Mouse (Mus musculus): Measurements from ENCODE around the gene Ubc. TPM values are rescaled to one million over a fixed set of nuclear protein-coding genes. Genes with fewer than 3 reads are reported as not detected.

Ubc gene
- polyA plus RNA-seq, 1 experiment from 2014 or later: 1,417 TPM

DNA sequence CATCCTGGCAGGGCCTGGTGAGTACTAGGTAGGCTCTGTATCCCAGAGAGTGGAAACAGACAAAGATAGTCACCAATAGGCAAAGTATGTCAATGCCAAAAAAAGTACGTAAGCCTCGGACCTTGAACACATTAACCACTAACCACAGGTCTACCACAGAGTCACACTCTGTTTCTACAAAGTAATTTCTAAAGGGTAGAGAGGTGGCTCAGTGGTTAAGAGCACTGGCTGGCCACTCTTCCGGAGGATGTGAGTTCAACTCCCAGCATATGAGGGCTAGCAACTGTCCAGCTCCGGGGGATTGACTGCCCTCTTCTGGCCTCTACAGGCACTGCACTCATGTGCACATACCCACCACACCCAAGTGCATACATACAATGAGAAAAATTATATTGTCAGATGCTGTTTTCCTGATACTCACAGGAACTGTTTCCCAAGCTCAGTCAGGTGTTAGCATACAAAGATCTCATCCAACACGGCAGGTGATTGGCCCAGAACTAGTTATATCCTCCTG is 37.2 kb downstream of the Ubc start:
- Histone ChIP-seq H3K4me1 (replicated peaks) (no peaks in the 10 kb centered on the region), H3K9me3 (no peaks in the 10 kb centered on the region), H3K27me3 (no peaks in the 10 kb centered on the region), H3K36me3 (no peaks in the 10 kb centered on the region), H3K9ac (no peak overlapping the region), H3K4me3 (no peak overlapping the region), H3K4me2 (no peak overlapping the region), H3K27ac (replicated peaks) (no peak overlapping the region)
- WGBS: 96% methylated on average over 5 of the region's 5 CpGs
- no peak for ATAC-seq (ENCODE audit: low FRiP score, low read depth)

DNA sequence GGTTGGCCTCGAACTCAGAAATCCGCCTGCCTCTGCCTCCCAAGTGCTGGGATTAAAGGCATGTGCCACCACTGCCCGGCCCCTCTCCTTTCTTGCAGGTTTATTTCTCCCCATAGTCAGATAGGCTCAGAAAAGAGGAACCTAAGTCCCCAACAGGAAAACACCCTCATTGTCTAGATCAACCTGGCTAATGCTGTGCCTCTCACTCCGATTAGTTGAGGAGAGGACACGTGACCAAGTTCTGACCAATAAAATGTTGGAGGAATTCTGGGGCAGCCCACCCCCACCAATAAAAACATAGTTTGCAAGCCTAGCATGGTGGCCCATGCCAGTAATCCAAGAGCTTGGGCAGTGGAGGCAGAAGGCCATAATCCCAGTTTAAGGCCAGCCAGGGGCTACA is 38.1 kb downstream of the Ubc start:
- Histone ChIP-seq H3K4me1 (replicated peaks) (no peaks in the 10 kb centered on the region), H3K27me3 (no peaks in the 10 kb centered on the region), H3K27ac (replicated peaks) (no peak overlapping the region), H3K9me3 (no peaks in the 10 kb centered on the region), H3K9ac (no peak overlapping the region), H3K36me3 (no peaks in the 10 kb centered on the region), H3K4me2 (no peak overlapping the region), H3K4me3 (no peak overlapping the region)
- no peak for ATAC-seq (ENCODE audit: low FRiP score, low read depth)
- 94% methylated on average over 5 of the region's 5 CpGs for WGBS

DNA sequence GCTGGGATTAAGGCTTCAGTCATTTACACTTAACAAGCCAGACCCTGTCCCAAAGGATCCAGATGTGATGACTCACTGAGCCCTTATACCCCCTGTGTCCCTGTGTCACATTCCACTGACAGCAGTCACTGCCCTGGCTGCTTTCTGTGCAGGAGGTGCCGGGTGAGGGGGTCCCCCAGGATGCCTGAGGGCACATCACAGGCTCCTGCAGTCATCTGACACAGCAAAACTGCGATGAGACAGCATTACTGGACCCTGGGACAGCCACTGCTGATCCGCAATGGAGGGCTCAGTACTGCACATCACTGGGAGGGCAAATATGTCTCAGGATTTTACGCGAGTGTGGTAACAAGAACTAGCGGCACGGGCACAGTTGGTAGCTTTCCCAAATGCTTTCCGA is 38.9 kb downstream of the Ubc start:
- Histone ChIP-seq H3K4me2 (no peak overlapping the region), H3K9me3 (no peaks in the 10 kb centered on the region), H3K4me1 (replicated peaks) (no peaks in the 10 kb centered on the region), H3K27ac (replicated peaks) (no peak overlapping the region), H3K4me3 (no peak overlapping the region), H3K36me3 (no peaks in the 10 kb centered on the region), H3K9ac (no peak overlapping the region), H3K27me3 (no peaks in the 10 kb centered on the region)
- 77% methylated on average over 8 of the region's 8 CpGs for WGBS
- no peak for ATAC-seq (ENCODE audit: low FRiP score, low read depth)

DNA sequence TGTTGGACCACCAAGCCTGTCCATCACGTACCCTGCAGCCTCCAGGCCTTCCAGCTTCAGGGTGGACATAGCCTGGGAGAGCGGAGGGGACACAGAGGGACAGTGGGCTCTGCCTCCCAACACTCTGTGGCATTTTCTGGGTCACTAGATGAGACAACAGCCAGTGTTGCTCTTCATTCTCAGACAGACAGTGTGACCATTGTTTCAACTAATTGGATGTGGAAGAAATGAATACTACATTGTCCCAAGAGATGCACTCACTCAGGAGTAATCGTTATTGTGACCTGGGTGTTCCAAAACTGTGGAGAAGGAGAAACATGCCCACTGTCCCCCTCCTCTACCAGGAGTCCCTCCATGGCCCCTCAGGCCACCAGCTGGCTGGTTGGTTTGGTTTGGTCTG is 40.6 kb downstream of the Ubc start:
- H3K27me3 ChIP-seq: no peaks in the 10 kb centered on the region
- H3K9ac ChIP-seq: no peak overlapping the region
- H3K9me3 ChIP-seq: no peaks in the 10 kb centered on the region
- H3K4me2 ChIP-seq: no peak overlapping the region
- WGBS: 73% methylated on average over 3 of the region's 3 CpGs
- H3K4me3 ChIP-seq: no peak overlapping the region
- H3K27ac ChIP-seq (replicated peaks): no peak overlapping the region
- no peaks in the 10 kb centered on the region for H3K4me1 ChIP-seq (replicated peaks)
- no peak for ATAC-seq (ENCODE audit: low FRiP score, low read depth)
- H3K36me3 ChIP-seq: no peaks in the 10 kb centered on the region

DNA sequence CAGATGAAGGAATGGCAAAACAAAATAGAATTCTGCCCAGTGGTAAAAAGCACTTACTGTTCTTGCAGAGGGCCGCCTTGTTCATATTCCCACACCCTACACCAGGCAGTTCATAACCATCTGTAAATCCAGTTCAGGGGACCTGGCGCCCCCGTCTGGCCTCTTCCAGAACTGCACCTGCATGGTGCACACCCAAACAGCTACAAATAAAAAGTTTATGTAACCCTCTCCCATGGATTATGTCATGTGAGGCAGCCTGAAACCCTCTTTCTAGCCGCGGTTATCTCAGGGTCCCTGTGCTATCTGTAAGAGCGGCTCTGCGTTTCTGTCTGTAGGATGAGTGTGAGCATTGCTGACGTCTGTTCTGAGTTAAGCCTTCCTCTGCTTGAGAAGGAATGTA is 41.5 kb downstream of the Ubc start:
- no peak overlapping the region for H3K4me2 ChIP-seq
- H3K4me3 ChIP-seq: no peak overlapping the region
- no peak overlapping the region for H3K9ac ChIP-seq
- no peaks in the 10 kb centered on the region for H3K4me1 ChIP-seq (replicated peaks)
- H3K27me3 ChIP-seq: no peaks in the 10 kb centered on the region
- 44% methylated on average over 8 of the region's 8 CpGs for WGBS
- H3K27ac ChIP-seq (replicated peaks): no peak overlapping the region
- ATAC-seq (ENCODE audit: low FRiP score, low read depth): no peak
- no peaks in the 10 kb centered on the region for H3K9me3 ChIP-seq
- no peaks in the 10 kb centered on the region for H3K36me3 ChIP-seq

DNA sequence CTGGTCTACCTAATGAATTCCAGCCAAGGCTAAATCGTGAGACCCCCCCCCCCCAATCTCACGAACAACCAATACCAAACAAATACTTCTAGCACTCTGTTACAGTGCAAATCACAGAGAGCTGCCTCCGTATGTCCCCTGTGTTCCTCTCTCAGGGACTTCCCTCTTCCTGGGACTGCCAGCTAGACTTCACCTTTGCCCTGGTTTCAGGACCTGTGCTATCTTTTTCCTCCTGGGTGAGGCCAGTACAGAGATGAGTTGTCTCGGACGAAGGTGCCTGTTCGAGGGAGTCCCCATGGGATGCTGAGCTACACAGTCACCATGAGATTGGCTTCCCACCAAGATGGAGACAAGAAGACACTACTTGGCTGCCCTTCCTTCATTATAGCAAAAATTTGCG is 41.9 kb downstream of the Ubc start:
- Histone ChIP-seq H3K9ac (no peak overlapping the region), H3K4me3 (no peak overlapping the region), H3K27ac (replicated peaks) (no peak overlapping the region), H3K4me1 (replicated peaks) (no peaks in the 10 kb centered on the region), H3K9me3 (no peaks in the 10 kb centered on the region), H3K36me3 (no peaks in the 10 kb centered on the region), H3K4me2 (no peak overlapping the region), H3K27me3 (no peaks in the 10 kb centered on the region)
- no peak for ATAC-seq (ENCODE audit: low FRiP score, low read depth)
- WGBS: 81% methylated on average over 7 of the region's 7 CpGs

DNA sequence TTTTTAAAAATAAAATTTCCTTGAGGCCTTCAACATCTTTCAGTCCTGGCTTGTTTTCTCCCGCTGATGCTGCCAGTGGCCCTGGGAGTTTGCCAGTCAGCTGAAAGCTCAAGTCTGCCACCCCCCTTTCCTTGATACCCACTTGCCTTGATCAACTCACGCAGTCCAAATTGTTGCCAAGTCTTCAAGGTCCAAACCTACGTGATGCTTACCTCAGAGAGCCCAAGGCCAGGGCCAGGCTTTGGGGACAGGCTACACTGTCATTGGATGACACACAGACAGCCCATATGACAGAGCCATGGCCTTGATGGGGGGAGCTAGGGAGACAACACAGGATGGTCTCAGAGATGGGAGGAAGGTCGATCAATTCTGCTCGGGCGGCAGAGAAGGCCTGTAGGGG is 45.7 kb downstream of the Ubc start:
- H3K27ac ChIP-seq (replicated peaks): no peak overlapping the region
- 91% methylated on average over 6 of the region's 6 CpGs for WGBS

DNA sequence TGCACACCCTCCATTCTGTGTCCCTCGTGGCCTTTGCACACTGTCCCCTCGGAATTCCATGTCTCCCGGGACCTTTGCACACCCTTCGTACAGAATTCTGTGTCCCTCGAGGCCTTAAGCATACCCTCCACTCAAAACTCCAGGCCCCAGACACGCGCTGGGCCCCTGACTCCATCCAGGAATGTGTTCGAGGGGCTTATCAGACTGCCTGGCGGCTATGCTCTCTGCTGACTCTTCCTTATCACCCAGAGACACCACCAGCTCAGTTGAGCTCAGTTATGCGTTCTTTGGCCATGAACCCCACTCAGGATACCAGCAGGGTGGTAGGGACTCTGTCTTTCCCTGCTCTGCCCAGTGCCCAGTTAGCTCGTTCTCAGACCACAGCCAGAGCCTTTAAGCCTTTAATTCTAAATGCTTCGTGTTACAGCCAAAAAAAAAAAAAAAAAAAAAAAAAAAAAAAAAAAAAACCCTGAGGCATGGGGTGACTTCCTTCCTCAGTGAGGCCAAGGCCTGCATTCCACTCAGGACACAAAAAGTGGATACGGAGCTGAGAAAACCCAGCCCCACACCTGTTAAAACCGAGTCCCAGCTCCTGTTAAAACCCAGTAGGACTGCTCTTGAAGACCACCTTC is 48.4 kb downstream of the Ubc start:
- no peak overlapping the region for H3K27ac ChIP-seq (replicated peaks)
- H3K9me3 ChIP-seq: no peaks in the 10 kb centered on the region
- peaks cover 39% of the 10 kb centered on the region for H3K4me1 ChIP-seq (replicated peaks)
- WGBS: 56% methylated on average over 14 of the region's 14 CpGs
- peak overlapping the region; percentile 87 for H3K4me2 ChIP-seq
- H3K36me3 ChIP-seq: no peaks in the 10 kb centered on the region
- peak; percentile 33; the same call in 1 of the 2 replicates for ATAC-seq (ENCODE audit: low FRiP score, low read depth)
- no peaks in the 10 kb centered on the region for H3K27me3 ChIP-seq
- peak overlapping the region; percentile 59 for H3K9ac ChIP-seq
- H3K4me3 ChIP-seq: peak overlapping the region; percentile 87

More for the DNA sequence above, 45.7 kb downstream of the Ubc start:
- Histone ChIP-seq H3K4me2 (no peak overlapping the region), H3K27me3 (no peaks in the 10 kb centered on the region), H3K4me1 (replicated peaks) (peaks cover 23% of the 10 kb centered on the region), H3K36me3 (no peaks in the 10 kb centered on the region), H3K4me3 (no peak overlapping the region), H3K9me3 (no peaks in the 10 kb centered on the region), H3K9ac (no peak overlapping the region)
- ATAC-seq (ENCODE audit: low FRiP score, low read depth): no peak

DNA sequence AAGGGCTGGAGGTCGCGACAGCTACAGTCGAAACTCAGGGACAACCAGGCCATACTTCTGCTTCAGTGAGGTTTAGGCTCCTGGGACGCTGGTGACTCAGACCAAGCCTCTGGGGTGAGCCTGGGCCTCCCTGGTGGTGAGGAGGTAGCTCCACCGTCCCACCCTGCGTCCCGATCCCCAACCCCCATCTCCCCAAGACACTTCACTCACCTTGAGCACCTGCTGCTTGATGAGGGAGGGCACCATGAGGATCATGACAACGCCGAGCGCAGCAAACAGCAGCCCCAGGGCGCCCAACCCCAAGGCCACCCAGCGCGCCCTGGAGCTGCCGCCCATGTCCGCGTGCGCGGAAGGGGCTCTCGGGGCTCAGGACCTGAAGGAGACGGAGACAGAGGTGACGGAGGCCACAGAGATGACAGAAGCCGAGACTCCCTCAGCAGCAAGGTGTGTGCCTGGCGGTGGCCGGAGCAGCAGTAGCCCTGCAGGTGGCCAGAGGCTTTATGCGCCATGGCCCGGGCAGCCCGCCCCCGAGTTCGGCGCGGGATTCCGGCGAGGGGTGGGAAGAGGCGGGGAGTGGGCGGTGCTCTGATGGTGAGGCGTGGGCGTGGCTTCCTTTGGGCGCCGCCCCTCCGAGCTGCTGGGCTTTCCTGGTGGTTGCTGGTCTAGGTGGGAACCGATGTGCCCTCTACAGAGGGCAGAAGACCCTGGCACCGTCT is 49.3 kb downstream of the Ubc start, which contains the start of gene Scarb1:
Gene Scarb1, minus strand, starts transcription at position 548 of the 716 bp plus-strand sequence.
- ATAC-seq (ENCODE audit: low FRiP score, low read depth): peak; percentile 85
- under 1% methylated on average over 41 of the region's 42 CpGs for WGBS
- Histone ChIP-seq H3K9ac (peak within 1 kb of the TSS; percentile 59), H3K27ac (replicated peaks) (0 out of 2 replicates have a peak within 1 kb of the TSS, but pooled peaks have one; percentile 13), H3K4me1 (replicated peaks) (peaks cover 39% of the 10 kb centered on the region), H3K36me3 (no peaks in the 10 kb centered on the region), H3K9me3 (no peaks in the 10 kb centered on the region), H3K4me3 (peak within 1 kb of the TSS; percentile 87), H3K27me3 (no peaks in the 10 kb centered on the region), H3K4me2 (peak within 1 kb of the TSS; percentile 87)

DNA sequence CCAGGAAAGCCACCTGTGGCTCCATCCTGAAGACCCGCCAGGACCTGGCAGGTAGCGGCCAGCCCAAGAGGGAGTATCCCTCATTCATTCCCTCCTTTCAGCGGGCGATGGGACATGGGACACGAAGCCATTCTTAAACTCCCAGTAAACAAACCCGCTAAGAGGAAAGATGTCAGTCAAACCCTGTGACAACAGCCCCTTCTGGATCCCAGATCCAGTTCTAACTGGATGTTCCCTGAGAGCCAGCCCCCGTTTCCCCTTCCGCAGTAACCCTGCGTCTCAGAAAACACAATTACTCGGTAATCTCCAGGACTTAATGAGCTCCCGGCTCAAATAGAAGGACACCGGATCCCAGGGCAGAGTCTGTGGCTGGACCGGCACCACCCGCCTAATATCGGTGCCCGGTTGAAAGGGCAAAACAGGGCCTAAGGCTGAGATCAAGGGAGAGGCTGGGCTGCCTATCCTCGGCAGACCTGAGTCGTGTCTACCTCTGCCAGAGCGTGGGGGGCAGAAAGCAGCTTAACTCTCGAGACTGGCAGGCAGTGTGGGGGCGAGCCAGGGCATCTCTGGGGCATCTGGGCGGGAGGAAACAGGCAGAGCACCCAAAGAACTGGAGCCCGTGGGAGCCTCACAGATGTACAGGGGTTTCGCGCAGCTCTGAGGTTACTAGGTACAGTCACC is 50.0 kb downstream of the Ubc start:
- H3K4me3 ChIP-seq: peak overlapping the region; percentile 87
- H3K27ac ChIP-seq (replicated peaks): peak overlapping the region; percentile 13; the same call in 1 of the 2 replicates
- H3K4me1 ChIP-seq (replicated peaks): peaks cover 39% of the 10 kb centered on the region
- peak overlapping the region; percentile 59 for H3K9ac ChIP-seq
- H3K27me3 ChIP-seq: no peaks in the 10 kb centered on the region
- no peaks in the 10 kb centered on the region for H3K9me3 ChIP-seq
- 2% methylated on average over 25 of the region's 25 CpGs for WGBS
- ATAC-seq (ENCODE audit: low FRiP score, low read depth): no peak
- H3K4me2 ChIP-seq: peak overlapping the region; percentile 87
- no peaks in the 10 kb centered on the region for H3K36me3 ChIP-seq

DNA sequence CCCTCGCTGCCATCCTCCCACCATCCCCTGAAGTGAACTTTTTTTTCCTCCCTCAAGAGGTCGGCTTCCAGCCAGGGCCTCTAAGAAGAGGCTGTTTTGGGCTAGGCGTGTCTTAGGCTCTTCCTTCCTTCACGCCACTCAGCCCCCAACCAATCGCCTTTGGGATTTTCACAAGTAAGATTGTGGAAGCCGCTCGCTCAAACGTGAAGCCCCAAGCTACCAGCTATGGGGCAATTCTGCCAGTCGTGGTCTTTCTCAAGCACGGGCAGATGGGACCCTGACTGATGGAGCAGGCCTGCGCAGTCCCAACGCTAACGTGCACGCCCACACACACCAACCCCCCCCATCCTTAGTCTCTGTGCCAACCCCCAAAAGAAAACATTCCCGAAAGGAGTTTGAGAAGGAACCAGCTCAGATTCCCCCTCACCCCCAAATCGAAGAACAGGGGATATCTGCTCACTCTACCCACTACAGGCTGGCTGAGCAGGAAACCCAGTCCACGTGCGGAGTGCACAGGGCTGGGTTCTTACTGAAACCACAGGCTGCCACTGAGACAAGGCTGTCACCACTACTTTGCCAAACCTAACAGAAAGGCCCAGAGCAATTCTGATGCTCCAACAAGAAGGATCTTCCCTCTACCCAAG is 50.8 kb downstream of the Ubc start:
- no peak for ATAC-seq (ENCODE audit: low FRiP score, low read depth)
- Histone ChIP-seq H3K9me3 (no peaks in the 10 kb centered on the region), H3K27me3 (no peaks in the 10 kb centered on the region), H3K4me3 (peak overlapping the region; percentile 87), H3K9ac (0 out of 2 replicates have a peak overlapping the region, but pooled peaks have one; percentile 59), H3K27ac (replicated peaks) (peak overlapping the region; percentile 13; the same call in 1 of the 2 replicates), H3K4me2 (peak overlapping the region; percentile 87), H3K36me3 (no peaks in the 10 kb centered on the region), H3K4me1 (replicated peaks) (peaks cover 39% of the 10 kb centered on the region)
- 5% methylated on average over 18 of the region's 18 CpGs for WGBS
